Mouse (Mus musculus): ENCODE data around the gene Arhgap45. TPM values are rescaled to one million over a fixed set of nuclear protein-coding genes. Genes with fewer than 3 reads are reported as not detected.

Arhgap45 gene
- polyA plus RNA-seq, 1 experiment = 0.53 TPM

GRCm38 (mm10) chr10:79994397-79995115 lies 21.9 kb upstream of the Arhgap45 start:
- peaks cover 9% of the 10 kb centered on the region for H3K79me2 ChIP-seq (ENCODE audit: control insufficient read depth, insufficient read depth)
- no peak overlapping the region for H3K4me2 ChIP-seq (ENCODE audit: low read depth)

GRCm38 (mm10) chr10:79995636-79996035 lies 20.8 kb upstream of the Arhgap45 start:
- H3K4me2 ChIP-seq (ENCODE audit: low read depth) = peak overlapping the region; percentile 52
- H3K4me3 ChIP-seq = peak overlapping the region; percentile 73
- no peaks in the 10 kb centered on the region for H3K27me3 ChIP-seq (ENCODE audit: control insufficient read depth, insufficient read depth, insufficient read length)
- no peak overlapping the region for H3ac ChIP-seq (ENCODE audit: control insufficient read depth, insufficient read length)
- H3K79me2 ChIP-seq (ENCODE audit: control insufficient read depth, insufficient read depth) = peaks cover 6% of the 10 kb centered on the region
- TF ChIP-seq SRF (IDR thresholded peaks at IDR 0.05; ENCODE audit: control insufficient read depth, insufficient read length, low read depth) (no peak), POLR2AphosphoS2 (IDR thresholded peaks at IDR 0.05; ENCODE audit: insufficient read length, low read depth) (peak; percentile 24)
- H3K36me3 ChIP-seq (ENCODE audit: control insufficient read depth, insufficient read depth) = peaks cover 9% of the 10 kb centered on the region

More at GRCm38 (mm10) chr10:79994397-79995115, 21.9 kb upstream of the Arhgap45 start:
- TF ChIP-seq POLR2AphosphoS2 (IDR thresholded peaks at IDR 0.05; ENCODE audit: insufficient read length, low read depth) = no peak
- Histone ChIP-seq H3K36me3 (ENCODE audit: control insufficient read depth, insufficient read depth) (peaks cover 9% of the 10 kb centered on the region), H3K4me3 (no peak overlapping the region), H3ac (ENCODE audit: control insufficient read depth, insufficient read length) (no peak overlapping the region), H3K27me3 (ENCODE audit: control insufficient read depth, insufficient read depth, insufficient read length) (no peaks in the 10 kb centered on the region)

- Histone ChIP-seq H3ac (ENCODE audit: control insufficient read depth, insufficient read length) (no peak within 1 kb of the TSS), H3K4me2 (ENCODE audit: low read depth) (peak within 1 kb of the TSS; percentile 89), H3K27me3 (ENCODE audit: control insufficient read depth, insufficient read depth, insufficient read length) (no peaks in the 10 kb centered on the region), H3K36me3 (ENCODE audit: control insufficient read depth, insufficient read depth) (peaks cover 9% of the 10 kb centered on the region), H3K79me2 (ENCODE audit: control insufficient read depth, insufficient read depth) (peaks cover 6% of the 10 kb centered on the region), H3K4me3 (peak within 1 kb of the TSS; percentile 73)
- TF ChIP-seq E2F4 (IDR thresholded peaks at IDR 0.05; ENCODE audit: insufficient read depth) (peak; percentile 13), SRF (IDR thresholded peaks at IDR 0.05; ENCODE audit: control insufficient read depth, insufficient read length, low read depth) (no peak), REST (IDR thresholded peaks at IDR 0.05; ENCODE audit: insufficient read depth, insufficient read length) (no peak), MAX (IDR thresholded peaks at IDR 0.05; ENCODE audit: low read depth) (no peak), MYOD1 (IDR thresholded peaks at IDR 0.05; ENCODE audit: control insufficient read depth in 1 of 3, insufficient read length in 2 of 3, low read depth in 2 of 3) (peak in 1 of 3 experiments; percentile 10), TCF3 (IDR thresholded peaks at IDR 0.05; ENCODE audit: insufficient read length, low read depth) (no peak), USF1 (IDR thresholded peaks at IDR 0.05; ENCODE audit: low read depth) (no peak), MYOG (IDR thresholded peaks at IDR 0.05; ENCODE audit: control insufficient read depth in 1 of 3, insufficient read depth in 1 of 3, insufficient read length in 2 of 3, low read depth in 2 of 3) (no peak), POLR2A (IDR thresholded peaks at IDR 0.05; ENCODE audit: insufficient read length, low read depth) (no peak)
Measured at GRCm38 (mm10) chr10:79996272-79997033, 20.0 kb upstream of the Arhgap45 start, which contains the start of gene Abca7. Gene Abca7, plus strand, starts transcription at chr10:79996494.

GRCm38 (mm10) chr10:79997034-79997760 lies 19.3 kb upstream of the Arhgap45 start:
- TF ChIP-seq SRF (IDR thresholded peaks at IDR 0.05; ENCODE audit: control insufficient read depth, insufficient read length, low read depth) = no peak
- no peak for TF ChIP-seq MYOD1 (IDR thresholded peaks at IDR 0.05; ENCODE audit: control insufficient read depth in 1 of 3, insufficient read length in 2 of 3, low read depth in 2 of 3)
- no peak for TF ChIP-seq MAX (IDR thresholded peaks at IDR 0.05; ENCODE audit: low read depth)
- TF ChIP-seq TCF3 (IDR thresholded peaks at IDR 0.05; ENCODE audit: insufficient read length, low read depth) = no peak
- no peak for TF ChIP-seq CEBPB (IDR thresholded peaks at IDR 0.05; ENCODE audit: insufficient read depth, poor library complexity, severe bottlenecking)
- TF ChIP-seq REST (IDR thresholded peaks at IDR 0.05; ENCODE audit: insufficient read depth, insufficient read length) = no peak
- no peak for TF ChIP-seq MYOG (IDR thresholded peaks at IDR 0.05; ENCODE audit: control insufficient read depth in 1 of 3, insufficient read depth in 1 of 3, insufficient read length in 2 of 3, low read depth in 2 of 3)
- TF ChIP-seq USF1 (IDR thresholded peaks at IDR 0.05; ENCODE audit: low read depth) = no peak
- no peak for TF ChIP-seq E2F4 (IDR thresholded peaks at IDR 0.05; ENCODE audit: insufficient read depth)
- Histone ChIP-seq H3K27me3 (ENCODE audit: control insufficient read depth, insufficient read depth, insufficient read length) (no peaks in the 10 kb centered on the region), H3K4me2 (ENCODE audit: low read depth) (peak overlapping the region; percentile 89), H3K4me3 (peak overlapping the region; percentile 73), H3ac (ENCODE audit: control insufficient read depth, insufficient read length) (no peak overlapping the region), H3K36me3 (ENCODE audit: control insufficient read depth, insufficient read depth) (peaks cover 6% of the 10 kb centered on the region), H3K79me2 (ENCODE audit: control insufficient read depth, insufficient read depth) (peaks cover 3% of the 10 kb centered on the region)

GRCm38 (mm10) chr10:79997819-79998218 lies 18.6 kb upstream of the Arhgap45 start:
- Histone ChIP-seq H3ac (ENCODE audit: control insufficient read depth, insufficient read length) (no peak overlapping the region), H3K79me2 (ENCODE audit: control insufficient read depth, insufficient read depth) (no peaks in the 10 kb centered on the region), H3K4me3 (peak overlapping the region; percentile 73), H3K4me2 (ENCODE audit: low read depth) (peak overlapping the region; percentile 89), H3K27me3 (ENCODE audit: control insufficient read depth, insufficient read depth, insufficient read length) (no peaks in the 10 kb centered on the region), H3K36me3 (ENCODE audit: control insufficient read depth, insufficient read depth) (peaks cover 6% of the 10 kb centered on the region)
- TF ChIP-seq MAX (IDR thresholded peaks at IDR 0.05; ENCODE audit: low read depth) (no peak), MYOG (IDR thresholded peaks at IDR 0.05; ENCODE audit: control insufficient read depth in 1 of 3, insufficient read depth in 1 of 3, insufficient read length in 2 of 3, low read depth in 2 of 3) (peak in 1 of 3 experiments; percentile 5)

Measured in myocyte (in vitro differentiated cells).